Mouse (Mus musculus): ENCODE data around the gene Thrb. TPM values are rescaled to one million over a fixed set of nuclear protein-coding genes. Genes with fewer than 3 reads are reported as not detected.

Gene Thrb
- polyA plus RNA-seq, 1 experiment from 2014 or later, result 0.32 TPM

DNA sequence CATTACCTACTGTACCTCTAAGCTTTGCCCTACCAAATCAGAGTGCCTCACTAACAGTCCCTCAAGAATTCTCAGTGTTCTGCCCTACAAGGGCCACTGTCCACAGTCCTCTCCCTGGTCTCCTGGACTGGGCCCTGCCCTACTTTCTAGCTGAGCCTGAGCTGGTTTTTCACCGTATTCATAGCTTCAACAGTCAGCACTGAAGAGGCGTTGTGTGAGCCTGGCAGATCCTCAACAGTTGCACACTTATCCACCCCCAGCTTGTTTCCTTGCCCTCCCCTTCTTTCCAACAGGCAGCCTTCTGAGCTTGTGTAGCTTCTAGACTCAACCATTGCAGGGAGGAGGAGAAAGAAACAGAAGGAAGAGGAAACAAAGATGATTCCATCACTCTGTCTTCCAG lies 158.0 kb downstream of the Thrb start:
- WGBS, result 87% methylated on average over 2 of the region's 2 CpGs
- H3K4me2 ChIP-seq (ENCODE audit: low read depth, low read length, severe bottlenecking), result no peak overlapping the region
- no peak overlapping the region for H3K9ac ChIP-seq (ENCODE audit: low read length)
- no peak overlapping the region for H3K27ac ChIP-seq (ENCODE audit: low read depth, low read length)
- no peaks in the 10 kb centered on the region for H3K27me3 ChIP-seq (ENCODE audit: control insufficient read depth, insufficient read depth, low read length)
- DNase-seq (ENCODE audit: low spot score) (no peak), ATAC-seq (replicated peaks; ENCODE audit: low FRiP score) (no peak)
- no peaks in the 10 kb centered on the region for H3K9me3 ChIP-seq (ENCODE audit: control insufficient read depth, low read length)
- no peak overlapping the region for H3K4me3 ChIP-seq (ENCODE audit: low read depth, low read length)
- H3K36me3 ChIP-seq (ENCODE audit: control insufficient read depth, insufficient read depth, low read length), result no peaks in the 10 kb centered on the region
- H3K4me1 ChIP-seq (replicated peaks; ENCODE audit: control insufficient read depth, insufficient read depth, low read length), result no peaks in the 10 kb centered on the region

DNA sequence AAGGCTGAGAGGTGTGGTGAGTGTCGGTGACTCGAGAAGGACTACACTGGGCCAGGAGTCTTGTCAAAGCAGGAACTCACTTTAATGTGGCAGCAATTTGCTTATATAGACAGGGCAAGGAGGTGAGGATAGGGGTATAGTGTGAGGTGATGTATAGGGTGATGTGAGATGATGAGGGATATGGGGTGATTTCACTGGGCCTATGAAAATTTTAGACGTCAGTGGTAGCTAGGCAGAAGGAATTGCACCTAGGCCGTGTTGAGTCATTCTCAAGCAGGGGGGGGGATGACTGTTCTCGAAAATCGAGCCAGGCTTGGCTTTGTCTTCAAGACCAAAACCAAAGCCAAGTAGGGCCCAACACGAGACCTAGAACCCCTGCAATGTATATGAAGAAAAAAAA lies 162.7 kb downstream of the Thrb start:
- H3K4me3 ChIP-seq (ENCODE audit: low read depth, low read length), result no peak overlapping the region
- no peaks in the 10 kb centered on the region for H3K9me3 ChIP-seq (ENCODE audit: control insufficient read depth, low read length)
- no peak overlapping the region for H3K27ac ChIP-seq (ENCODE audit: low read depth, low read length)
- no peaks in the 10 kb centered on the region for H3K27me3 ChIP-seq (ENCODE audit: control insufficient read depth, insufficient read depth, low read length)
- no peaks in the 10 kb centered on the region for H3K36me3 ChIP-seq (ENCODE audit: control insufficient read depth, insufficient read depth, low read length)
- no peak overlapping the region for H3K9ac ChIP-seq (ENCODE audit: low read length)
- WGBS, result 88% methylated on average over 7 of the region's 7 CpGs
- DNase-seq (ENCODE audit: low spot score), result no peak
- no peak overlapping the region for H3K4me2 ChIP-seq (ENCODE audit: low read depth, low read length, severe bottlenecking)
- H3K4me1 ChIP-seq (replicated peaks; ENCODE audit: control insufficient read depth, insufficient read depth, low read length), result no peaks in the 10 kb centered on the region
- ATAC-seq (replicated peaks; ENCODE audit: low FRiP score), result no peak

DNA sequence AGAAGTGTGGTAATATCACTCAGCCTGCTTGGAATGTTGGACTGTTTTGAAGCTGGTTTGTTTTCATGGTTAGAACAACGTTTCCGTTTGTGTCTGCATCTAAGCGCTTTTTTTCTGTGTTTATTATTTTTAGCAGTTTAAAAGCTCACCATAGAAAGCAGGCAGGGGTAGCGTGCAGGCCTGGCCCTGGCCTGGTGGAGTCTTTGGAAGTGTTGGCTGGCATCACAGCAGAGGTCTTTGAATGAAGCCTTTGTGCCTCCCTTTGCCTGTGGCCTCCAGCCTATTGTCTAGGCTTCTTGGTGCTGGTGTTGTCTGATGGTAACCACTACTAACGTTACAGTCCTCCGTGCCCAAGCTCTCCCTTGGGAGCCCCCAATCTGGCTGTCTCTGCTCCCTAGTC lies 167.3 kb downstream of the Thrb start:
- DNase-seq (ENCODE audit: low spot score) (no peak), ATAC-seq (replicated peaks; ENCODE audit: low FRiP score) (no peak)
- Histone ChIP-seq H3K36me3 (ENCODE audit: control insufficient read depth, insufficient read depth, low read length) (no peaks in the 10 kb centered on the region), H3K9ac (ENCODE audit: low read length) (no peak overlapping the region), H3K4me3 (ENCODE audit: low read depth, low read length) (no peak overlapping the region), H3K4me2 (ENCODE audit: low read depth, low read length, severe bottlenecking) (no peak overlapping the region), H3K27ac (ENCODE audit: low read depth, low read length) (no peak overlapping the region), H3K4me1 (replicated peaks; ENCODE audit: control insufficient read depth, insufficient read depth, low read length) (no peaks in the 10 kb centered on the region), H3K9me3 (ENCODE audit: control insufficient read depth, low read length) (no peaks in the 10 kb centered on the region), H3K27me3 (ENCODE audit: control insufficient read depth, insufficient read depth, low read length) (no peaks in the 10 kb centered on the region)
- WGBS, result 57% methylated on average over 6 of the region's 6 CpGs

DNA sequence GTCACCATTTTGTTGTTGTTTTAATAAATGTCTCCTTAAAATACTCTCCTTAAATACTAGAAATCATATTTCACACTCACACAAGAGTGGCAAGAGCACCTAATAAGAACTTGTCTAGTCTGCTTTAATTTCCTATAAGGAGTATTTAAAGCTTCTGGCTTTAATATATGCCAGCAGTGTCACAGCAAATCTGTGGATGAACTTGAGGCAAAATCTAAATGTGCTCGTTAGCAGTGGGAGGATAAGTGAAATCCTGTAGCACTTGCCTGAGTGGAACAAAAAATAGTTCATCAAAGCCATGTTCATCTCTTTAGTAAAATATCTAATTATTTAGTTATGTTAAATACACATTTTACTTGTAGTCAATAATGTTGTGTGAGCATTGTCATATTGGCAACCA lies 175.7 kb downstream of the Thrb start:
- H3K4me3 ChIP-seq (ENCODE audit: low read depth, low read length), result no peak overlapping the region
- H3K4me2 ChIP-seq (ENCODE audit: low read depth, low read length, severe bottlenecking), result no peak overlapping the region
- no peaks in the 10 kb centered on the region for H3K36me3 ChIP-seq (ENCODE audit: control insufficient read depth, insufficient read depth, low read length)
- no peak overlapping the region for H3K9ac ChIP-seq (ENCODE audit: low read length)
- WGBS, result 75% methylated on average over 1 of the region's 1 CpGs
- no peak overlapping the region for H3K27ac ChIP-seq (ENCODE audit: low read depth, low read length)
- H3K4me1 ChIP-seq (replicated peaks; ENCODE audit: control insufficient read depth, insufficient read depth, low read length), result no peaks in the 10 kb centered on the region
- H3K27me3 ChIP-seq (ENCODE audit: control insufficient read depth, insufficient read depth, low read length), result no peaks in the 10 kb centered on the region
- no peak for ATAC-seq (replicated peaks; ENCODE audit: low FRiP score)
- H3K9me3 ChIP-seq (ENCODE audit: control insufficient read depth, low read length), result no peaks in the 10 kb centered on the region
- no peak for DNase-seq (ENCODE audit: low spot score)

DNA sequence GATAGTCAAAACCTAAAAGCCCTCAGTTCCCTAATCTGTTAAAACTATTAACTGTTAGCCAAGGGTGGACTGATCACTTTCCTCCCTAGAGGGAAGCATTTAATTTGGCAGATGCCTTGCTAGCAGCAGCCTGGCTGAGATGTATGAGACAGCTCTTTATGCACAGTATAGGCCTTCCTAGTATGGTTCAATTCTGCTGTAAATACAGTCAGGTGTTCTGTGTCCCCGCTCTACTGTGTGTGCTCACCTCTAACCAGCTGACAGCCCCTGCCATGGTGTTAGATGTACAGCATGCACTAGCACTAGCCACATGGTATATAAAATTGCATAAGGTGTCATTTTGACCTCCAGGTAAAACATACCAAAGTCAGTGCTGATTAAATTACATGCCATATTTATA lies 176.7 kb downstream of the Thrb start:
- Histone ChIP-seq H3K4me1 (replicated peaks; ENCODE audit: control insufficient read depth, insufficient read depth, low read length) (no peaks in the 10 kb centered on the region), H3K27ac (ENCODE audit: low read depth, low read length) (no peak overlapping the region), H3K9me3 (ENCODE audit: control insufficient read depth, low read length) (no peaks in the 10 kb centered on the region), H3K9ac (ENCODE audit: low read length) (no peak overlapping the region), H3K4me3 (ENCODE audit: low read depth, low read length) (no peak overlapping the region), H3K36me3 (ENCODE audit: control insufficient read depth, insufficient read depth, low read length) (no peaks in the 10 kb centered on the region), H3K4me2 (ENCODE audit: low read depth, low read length, severe bottlenecking) (no peak overlapping the region), H3K27me3 (ENCODE audit: control insufficient read depth, insufficient read depth, low read length) (no peaks in the 10 kb centered on the region)
- no peak for ATAC-seq (replicated peaks; ENCODE audit: low FRiP score)
- no peak for DNase-seq (ENCODE audit: low spot score)
- WGBS, result 92% methylated on average over 1 of the region's 1 CpGs

DNA sequence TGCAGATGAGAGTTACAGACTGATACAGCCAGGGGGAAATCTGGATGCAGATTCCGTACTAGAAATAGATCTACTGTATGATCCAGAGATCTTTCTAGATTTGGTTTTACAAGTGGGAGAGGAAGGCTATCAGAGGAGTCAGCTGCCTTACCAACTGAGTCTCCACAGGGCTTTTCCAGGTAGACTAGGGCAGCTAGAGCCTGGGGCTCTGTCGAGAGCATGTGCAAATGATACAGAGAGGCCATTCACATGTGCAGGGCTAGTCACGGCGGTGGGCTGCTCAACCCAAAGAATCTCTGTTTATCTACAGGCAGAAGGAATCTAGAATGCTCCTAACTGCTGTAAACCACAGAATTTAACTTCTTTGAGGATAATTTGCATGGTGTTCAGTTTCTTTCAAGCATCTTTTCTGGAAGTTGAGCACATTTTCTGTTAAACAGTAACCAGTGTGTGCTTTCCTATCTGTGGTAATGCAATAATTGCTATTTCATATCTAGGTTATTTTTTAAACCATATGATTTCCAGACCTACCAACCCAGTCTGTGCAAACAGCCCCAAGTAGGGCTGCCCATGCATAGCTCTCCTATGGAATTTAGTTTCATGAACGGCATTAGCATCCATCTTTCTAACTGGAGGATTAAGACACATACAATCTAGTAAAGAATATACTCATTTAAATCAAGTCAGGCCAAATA lies 185.1 kb downstream of the Thrb start:
- Histone ChIP-seq H3K4me2 (ENCODE audit: low read depth, low read length, severe bottlenecking) (no peak overlapping the region), H3K36me3 (ENCODE audit: control insufficient read depth, insufficient read depth, low read length) (no peaks in the 10 kb centered on the region), H3K4me1 (replicated peaks; ENCODE audit: control insufficient read depth, insufficient read depth, low read length) (no peaks in the 10 kb centered on the region), H3K27me3 (ENCODE audit: control insufficient read depth, insufficient read depth, low read length) (no peaks in the 10 kb centered on the region), H3K27ac (ENCODE audit: low read depth, low read length) (no peak overlapping the region), H3K9ac (ENCODE audit: low read length) (no peak overlapping the region), H3K9me3 (ENCODE audit: control insufficient read depth, low read length) (no peaks in the 10 kb centered on the region), H3K4me3 (ENCODE audit: low read depth, low read length) (no peak overlapping the region)
- 85% methylated on average over 5 of the region's 5 CpGs for WGBS
- DNase-seq (ENCODE audit: low spot score) (no peak), ATAC-seq (replicated peaks; ENCODE audit: low FRiP score) (no peak)

DNA sequence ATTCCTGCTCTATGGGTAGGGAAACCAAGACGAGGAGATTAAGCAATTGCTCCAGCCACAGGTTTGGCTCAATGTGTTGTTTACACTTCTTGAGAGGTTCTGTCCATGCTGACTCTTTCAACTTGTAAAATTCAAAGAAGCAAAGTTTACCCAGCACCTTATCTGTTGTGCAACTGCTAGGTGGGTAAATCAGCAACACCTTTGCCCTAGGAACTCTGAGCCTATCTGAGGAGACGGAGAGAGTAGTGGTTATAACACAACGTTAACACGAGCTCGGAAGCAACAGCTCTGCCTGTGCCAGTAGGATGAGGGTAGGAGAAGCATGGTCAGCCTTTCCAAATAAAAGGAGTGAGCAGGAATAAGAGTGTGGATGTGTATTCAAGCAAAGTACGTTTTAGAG lies 185.8 kb downstream of the Thrb start:
- no peak for DNase-seq (ENCODE audit: low spot score)
- no peak overlapping the region for H3K9ac ChIP-seq (ENCODE audit: low read length)

DNA sequence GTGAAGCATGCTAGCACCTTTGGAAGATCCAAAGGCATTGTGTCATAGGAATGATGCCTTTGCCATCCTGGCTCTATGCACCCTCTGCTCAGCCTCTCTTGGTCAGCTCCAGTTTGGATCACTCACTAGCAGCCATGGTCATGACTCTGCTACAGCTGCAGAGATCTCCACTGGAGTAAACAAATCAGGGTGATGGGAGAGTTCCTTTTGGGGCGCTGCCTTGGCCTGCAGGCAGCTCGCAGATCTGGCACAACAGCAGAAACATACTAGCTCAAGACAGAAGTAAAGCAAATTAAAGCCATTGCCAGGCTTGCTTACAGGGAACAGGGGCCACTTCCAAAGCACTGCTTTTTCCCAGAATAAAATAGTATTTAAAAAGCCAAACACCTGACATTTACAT lies 186.6 kb downstream of the Thrb start:
- DNase-seq (ENCODE audit: low spot score) (no peak), ATAC-seq (replicated peaks; ENCODE audit: low FRiP score) (no peak)
- Histone ChIP-seq H3K4me2 (ENCODE audit: low read depth, low read length, severe bottlenecking) (no peak overlapping the region), H3K4me1 (replicated peaks; ENCODE audit: control insufficient read depth, insufficient read depth, low read length) (no peaks in the 10 kb centered on the region), H3K36me3 (ENCODE audit: control insufficient read depth, insufficient read depth, low read length) (no peaks in the 10 kb centered on the region), H3K9ac (ENCODE audit: low read length) (no peak overlapping the region), H3K27me3 (ENCODE audit: control insufficient read depth, insufficient read depth, low read length) (no peaks in the 10 kb centered on the region), H3K27ac (ENCODE audit: low read depth, low read length) (no peak overlapping the region), H3K9me3 (ENCODE audit: control insufficient read depth, low read length) (no peaks in the 10 kb centered on the region), H3K4me3 (ENCODE audit: low read depth, low read length) (no peak overlapping the region)
- WGBS, result 81% methylated on average over 2 of the region's 2 CpGs

More for the DNA sequence above, 185.8 kb downstream of the Thrb start:
- H3K27me3 ChIP-seq (ENCODE audit: control insufficient read depth, insufficient read depth, low read length), result no peaks in the 10 kb centered on the region
- H3K4me3 ChIP-seq (ENCODE audit: low read depth, low read length), result no peak overlapping the region
- H3K9me3 ChIP-seq (ENCODE audit: control insufficient read depth, low read length), result no peaks in the 10 kb centered on the region
- no peaks in the 10 kb centered on the region for H3K4me1 ChIP-seq (replicated peaks; ENCODE audit: control insufficient read depth, insufficient read depth, low read length)
- ATAC-seq (replicated peaks; ENCODE audit: low FRiP score), result no peak
- whole genome bisulfite sequencing, result 74% methylated on average over 6 of the region's 6 CpGs
- H3K27ac ChIP-seq (ENCODE audit: low read depth, low read length), result no peak overlapping the region
- no peak overlapping the region for H3K4me2 ChIP-seq (ENCODE audit: low read depth, low read length, severe bottlenecking)
- H3K36me3 ChIP-seq (ENCODE audit: control insufficient read depth, insufficient read depth, low read length), result no peaks in the 10 kb centered on the region

DNA sequence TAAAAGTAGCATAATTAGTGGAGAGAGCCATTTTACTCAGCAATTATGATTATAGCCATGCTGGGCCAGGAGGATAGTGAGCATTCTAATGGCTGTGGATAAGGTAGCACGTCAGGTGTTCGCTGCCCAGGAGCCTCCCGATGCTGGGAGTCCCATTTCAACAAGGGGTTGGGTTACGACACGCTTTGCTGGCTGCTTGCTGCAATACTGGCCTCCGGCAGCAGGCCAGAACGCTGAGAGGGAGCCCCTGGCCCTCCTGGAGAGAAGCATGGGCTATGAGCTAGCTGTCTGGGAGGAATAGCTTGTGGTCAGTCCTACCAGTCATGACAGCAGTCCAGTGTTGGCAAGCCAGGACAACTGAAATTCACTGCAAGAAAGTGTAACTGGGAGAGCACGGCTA lies 187.2 kb downstream of the Thrb start:
- Histone ChIP-seq H3K4me2 (ENCODE audit: low read depth, low read length, severe bottlenecking) (no peak overlapping the region), H3K4me3 (ENCODE audit: low read depth, low read length) (no peak overlapping the region), H3K9ac (ENCODE audit: low read length) (no peak overlapping the region), H3K27ac (ENCODE audit: low read depth, low read length) (no peak overlapping the region), H3K36me3 (ENCODE audit: control insufficient read depth, insufficient read depth, low read length) (no peaks in the 10 kb centered on the region), H3K9me3 (ENCODE audit: control insufficient read depth, low read length) (no peaks in the 10 kb centered on the region), H3K4me1 (replicated peaks; ENCODE audit: control insufficient read depth, insufficient read depth, low read length) (no peaks in the 10 kb centered on the region), H3K27me3 (ENCODE audit: control insufficient read depth, insufficient read depth, low read length) (no peaks in the 10 kb centered on the region)
- 56% methylated on average over 8 of the region's 8 CpGs for WGBS
- DNase-seq (ENCODE audit: low spot score) (no peak), ATAC-seq (replicated peaks; ENCODE audit: low FRiP score) (no peak)
